Mouse (Mus musculus) midbrain, embryonic 12.5 days (tissue): ENCODE data around the gene Ddx56. TPM values are rescaled to one million over a fixed set of nuclear protein-coding genes. Genes with fewer than 3 reads are reported as not detected.
A peak's percentile ranks its signal among the peaks of the same experiment; 100 is the strongest.

Source experiments
- ATAC-seq: fragments of 200-750 bp; cut with Nextera tagmentation; 2 replicates; pipeline ENCODE4 v1.8.0; 2017; ENCODE audit warnings: low read depth, moderate TSS enrichment, moderate library complexity; ENCODE audit not compliant: low FRiP score
- H3K27ac ChIP-seq: fragments of 300-500 bp; sonication (generic); replicated peaks from 2 replicates; pipeline ENCODE4 v1.5.1; 2016; ENCODE audit warnings: mild to moderate bottlenecking
- H3K27me3 ChIP-seq: fragments of 300-500 bp; sonication (generic); 2 replicates; pipeline ENCODE4 v1.6.1; 2016; ENCODE audit warnings: mild to moderate bottlenecking
- H3K36me3 ChIP-seq: fragments of 300-500 bp; sonication (generic); 2 replicates; pipeline ENCODE4 v1.6.1; 2016
- H3K4me1 ChIP-seq: fragments of 300-500 bp; sonication (generic); 2 replicates; pipeline ENCODE4 v1.6.1; 2016
- H3K4me2 ChIP-seq: fragments of 300-500 bp; sonication (generic); replicated peaks from 2 replicates; pipeline ENCODE4 v1.6.1; 2016; ENCODE audit warnings: mild to moderate bottlenecking, moderate library complexity
- H3K4me3 ChIP-seq: fragments of 300-500 bp; sonication (generic); 2 replicates; pipeline ENCODE4 v1.5.1; 2016; ENCODE audit warnings: mild to moderate bottlenecking
- H3K9ac ChIP-seq: fragments of 300-500 bp; sonication (generic); replicated peaks from 2 replicates; pipeline ENCODE4 v1.6.1; 2016; ENCODE audit warnings: mild to moderate bottlenecking, moderate library complexity
- H3K9me3 ChIP-seq: fragments of 300-500 bp; sonication (generic); 2 replicates; pipeline ENCODE4 v1.6.1; 2016; ENCODE audit warnings: mild to moderate bottlenecking
- WGBS: fragments of 180-500 bp; shearing (Covaris S2); methylation state at CpG from one replicate; pipeline ENCODE4 v1.1.7; 2016; 5-methylcytosine and 5-hydroxymethylcytosine counted together
- polyA plus RNA-seq: library from polyadenylated mRNA; unstranded; fragments of >200 nt; fragmentation: Nextera tagmentation; extraction: Ambion mirVana; gene quantifications from 2 replicates; pipeline ENCODE4 v1.2.1, GENCODE M21; 2016

Gene Ddx56
- polyA plus RNA-seq, 1 experiment from 2014 or later: 93.7 TPM

- peak overlapping the region; percentile 66 for H3K9ac ChIP-seq
- H3K27ac ChIP-seq: peak overlapping the region; percentile 82
- H3K4me3 ChIP-seq: peak overlapping the region; percentile 81
- 20% methylated on average over 33 of the region's 33 CpGs for WGBS
- ATAC-seq: no peak
- no peaks in the 10 kb centered on the region for H3K9me3 ChIP-seq
- H3K4me2 ChIP-seq: peak overlapping the region; percentile 89
- H3K4me1 ChIP-seq: peaks cover 11% of the 10 kb centered on the region
- H3K36me3 ChIP-seq: peaks cover 5% of the 10 kb centered on the region
- peaks cover 4% of the 10 kb centered on the region; the same call in 1 of the 2 replicates for H3K27me3 ChIP-seq
These were observed 24.8 kb upstream of the Ddx56 start for GRCm38 (mm10) chr11:6292116-6292987.

- no peaks in the 10 kb centered on the region for H3K9me3 ChIP-seq
- WGBS: under 1% methylated on average over 77 of the region's 77 CpGs
- H3K4me2 ChIP-seq: peak within 1 kb of the TSS; percentile 89
- H3K4me1 ChIP-seq: peaks cover 11% of the 10 kb centered on the region
- H3K9ac ChIP-seq: peak within 1 kb of the TSS; percentile 66
- H3K27ac ChIP-seq: peak within 1 kb of the TSS; percentile 82
- peaks cover 4% of the 10 kb centered on the region; the same call in 1 of the 2 replicates for H3K27me3 ChIP-seq
- peak within 1 kb of the TSS; percentile 81 for H3K4me3 ChIP-seq
- no peaks in the 10 kb centered on the region for H3K36me3 ChIP-seq
- ATAC-seq: peak; percentile 99
These were observed 24.0 kb upstream of the Ddx56 start, which contains the start of gene Ogdh for GRCm38 (mm10) chr11:6291401-6292115. TSS of gene Ogdh (plus strand) at chr11:6291633.

GRCm38 (mm10) chr11:6290883-6291282 is 23.3 kb upstream of the Ddx56 start:
- Histone ChIP-seq H3K36me3 (no peaks in the 10 kb centered on the region), H3K27me3 (peaks cover 4% of the 10 kb centered on the region; the same call in 1 of the 2 replicates), H3K27ac (peak overlapping the region; percentile 82; the same call in 1 of the 2 replicates), H3K9ac (peak overlapping the region; percentile 66; the same call in 1 of the 2 replicates), H3K9me3 (no peaks in the 10 kb centered on the region), H3K4me1 (peaks cover 11% of the 10 kb centered on the region), H3K4me3 (peak overlapping the region; percentile 81), H3K4me2 (peak overlapping the region; percentile 89)
- no peak for ATAC-seq
- WGBS: 26% methylated on average over 3 of the region's 3 CpGs

- H3K4me3 ChIP-seq: no peak overlapping the region
- H3K9me3 ChIP-seq: no peaks in the 10 kb centered on the region
- no peak for ATAC-seq
- 96% methylated on average over 3 of the region's 3 CpGs for WGBS
- no peak overlapping the region for H3K9ac ChIP-seq
- peaks cover 11% of the 10 kb centered on the region for H3K4me1 ChIP-seq
- H3K4me2 ChIP-seq: no peak overlapping the region
- no peaks in the 10 kb centered on the region for H3K36me3 ChIP-seq
- H3K27me3 ChIP-seq: peaks cover 4% of the 10 kb centered on the region; the same call in 1 of the 2 replicates
- H3K27ac ChIP-seq: no peak overlapping the region
These were observed 22.6 kb upstream of the Ddx56 start for GRCm38 (mm10) chr11:6290138-6290537.

GRCm38 (mm10) chr11:6282940-6283339 is 15.4 kb upstream of the Ddx56 start:
- 81% methylated on average over 3 of the region's 3 CpGs for WGBS
- no peaks in the 10 kb centered on the region for H3K4me1 ChIP-seq
- H3K27ac ChIP-seq: no peak overlapping the region
- H3K27me3 ChIP-seq: no peaks in the 10 kb centered on the region
- no peak overlapping the region for H3K4me2 ChIP-seq
- peaks cover 3% of the 10 kb centered on the region; the same call in 1 of the 2 replicates for H3K9me3 ChIP-seq
- H3K4me3 ChIP-seq: no peak overlapping the region
- no peak overlapping the region for H3K9ac ChIP-seq
- ATAC-seq: no peak
- H3K36me3 ChIP-seq: no peaks in the 10 kb centered on the region

GRCm38 (mm10) chr11:6276466-6276865 is 8.9 kb upstream of the Ddx56 start:
- no peak overlapping the region for H3K4me3 ChIP-seq
- H3K9me3 ChIP-seq: peaks cover 3% of the 10 kb centered on the region; the same call in 1 of the 2 replicates
- peaks cover 12% of the 10 kb centered on the region for H3K36me3 ChIP-seq
- H3K27ac ChIP-seq: no peak overlapping the region
- H3K27me3 ChIP-seq: no peaks in the 10 kb centered on the region
- H3K4me1 ChIP-seq: peaks cover 19% of the 10 kb centered on the region
- 87% methylated on average over 3 of the region's 3 CpGs for WGBS
- no peak for ATAC-seq
- no peak overlapping the region for H3K9ac ChIP-seq
- no peak overlapping the region for H3K4me2 ChIP-seq

GRCm38 (mm10) chr11:6275094-6275484 is 7.5 kb upstream of the Ddx56 start:
- Histone ChIP-seq H3K4me3 (peak overlapping the region; percentile 93), H3K36me3 (peaks cover 25% of the 10 kb centered on the region), H3K4me1 (peaks cover 19% of the 10 kb centered on the region), H3K4me2 (peak overlapping the region; percentile 89), H3K27ac (peak overlapping the region; percentile 71), H3K27me3 (no peaks in the 10 kb centered on the region), H3K9ac (peak overlapping the region; percentile 42), H3K9me3 (no peaks in the 10 kb centered on the region)
- ATAC-seq: no peak
- WGBS: 24% methylated on average over 7 of the region's 7 CpGs

GRCm38 (mm10) chr11:6274387-6275093 is 7.0 kb upstream of the Ddx56 start, which contains the start of gene Tmed4:
TSS of gene Tmed4 (minus strand) at chr11:6274870.
- peak within 1 kb of the TSS; percentile 71 for H3K27ac ChIP-seq
- no peaks in the 10 kb centered on the region for H3K9me3 ChIP-seq
- peak within 1 kb of the TSS; percentile 89 for H3K4me2 ChIP-seq
- H3K4me1 ChIP-seq: peaks cover 19% of the 10 kb centered on the region
- peaks cover 25% of the 10 kb centered on the region for H3K36me3 ChIP-seq
- H3K27me3 ChIP-seq: no peaks in the 10 kb centered on the region
- peak; percentile 97 for ATAC-seq
- H3K4me3 ChIP-seq: peak within 1 kb of the TSS; percentile 93
- under 1% methylated on average over 39 of the region's 39 CpGs for WGBS
- H3K9ac ChIP-seq: peak within 1 kb of the TSS; percentile 92

- Histone ChIP-seq H3K4me1 (peaks cover 19% of the 10 kb centered on the region), H3K4me2 (peak overlapping the region; percentile 89), H3K9ac (peak overlapping the region; percentile 92), H3K9me3 (no peaks in the 10 kb centered on the region), H3K36me3 (peaks cover 31% of the 10 kb centered on the region), H3K27ac (no peak overlapping the region), H3K27me3 (no peaks in the 10 kb centered on the region), H3K4me3 (peak overlapping the region; percentile 93)
- WGBS: 69% methylated on average over 11 of the region's 11 CpGs
- ATAC-seq: no peak
These were observed 6.0 kb upstream of the Ddx56 start for GRCm38 (mm10) chr11:6273607-6274006.

GRCm38 (mm10) chr11:6266621-6267020 is 951 bp downstream of the Ddx56 start:
- no peak overlapping the region for H3K27ac ChIP-seq

GRCm38 (mm10) chr11:6261434-6262082 is 6.0 kb downstream of the Ddx56 start:
- Histone ChIP-seq H3K27me3 (no peaks in the 10 kb centered on the region), H3K9me3 (no peaks in the 10 kb centered on the region), H3K4me2 (no peak overlapping the region), H3K27ac (no peak overlapping the region), H3K4me1 (peaks cover 4% of the 10 kb centered on the region), H3K9ac (no peak overlapping the region), H3K4me3 (no peak overlapping the region), H3K36me3 (peaks cover 90% of the 10 kb centered on the region)
- 78% methylated on average over 10 of the region's 10 CpGs for WGBS
- 0 out of 2 replicates have a peak, but pooled peaks have one; percentile 25 for ATAC-seq

More at GRCm38 (mm10) chr11:6266621-6267020, 951 bp downstream of the Ddx56 start:
- H3K9me3 ChIP-seq: no peaks in the 10 kb centered on the region
- ATAC-seq: no peak
- H3K4me3 ChIP-seq: peak overlapping the region; percentile 87
- H3K36me3 ChIP-seq: peaks cover 68% of the 10 kb centered on the region
- H3K27me3 ChIP-seq: no peaks in the 10 kb centered on the region
- peaks cover 10% of the 10 kb centered on the region for H3K4me1 ChIP-seq
- WGBS: 71% methylated on average over 9 of the region's 9 CpGs
- peak overlapping the region; percentile 86 for H3K4me2 ChIP-seq
- H3K9ac ChIP-seq: peak overlapping the region; percentile 83
